Mouse (Mus musculus): Measurements from ENCODE around the gene Ubald2.
"Not testable (repeated sequence)": the region's sequence is repeated elsewhere in the genome, so short reads cannot be mapped to it uniquely, and the experiment has no call there.

Gene Ubald2

DNA sequence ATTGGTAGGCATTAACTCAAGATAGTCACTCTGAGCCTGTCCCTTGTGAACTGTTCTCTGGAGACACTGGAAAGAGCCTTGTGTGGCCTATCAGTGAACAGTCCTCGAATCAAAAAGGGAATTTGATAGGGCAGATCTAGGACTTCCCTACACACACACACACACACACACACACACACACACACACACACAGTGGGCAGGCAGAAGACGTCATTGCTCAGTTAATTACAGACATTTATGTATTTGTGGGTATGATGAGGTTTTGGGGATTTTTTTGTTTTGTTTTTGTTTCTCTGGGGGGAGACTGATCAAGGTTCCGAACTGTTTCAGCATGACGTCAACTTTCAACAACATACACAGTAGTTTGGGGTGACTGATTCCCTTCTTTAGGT, 20.3 kb upstream of the Ubald2 start:
- intact Hi-C loops (cut with DNase I): no loop called here

DNA sequence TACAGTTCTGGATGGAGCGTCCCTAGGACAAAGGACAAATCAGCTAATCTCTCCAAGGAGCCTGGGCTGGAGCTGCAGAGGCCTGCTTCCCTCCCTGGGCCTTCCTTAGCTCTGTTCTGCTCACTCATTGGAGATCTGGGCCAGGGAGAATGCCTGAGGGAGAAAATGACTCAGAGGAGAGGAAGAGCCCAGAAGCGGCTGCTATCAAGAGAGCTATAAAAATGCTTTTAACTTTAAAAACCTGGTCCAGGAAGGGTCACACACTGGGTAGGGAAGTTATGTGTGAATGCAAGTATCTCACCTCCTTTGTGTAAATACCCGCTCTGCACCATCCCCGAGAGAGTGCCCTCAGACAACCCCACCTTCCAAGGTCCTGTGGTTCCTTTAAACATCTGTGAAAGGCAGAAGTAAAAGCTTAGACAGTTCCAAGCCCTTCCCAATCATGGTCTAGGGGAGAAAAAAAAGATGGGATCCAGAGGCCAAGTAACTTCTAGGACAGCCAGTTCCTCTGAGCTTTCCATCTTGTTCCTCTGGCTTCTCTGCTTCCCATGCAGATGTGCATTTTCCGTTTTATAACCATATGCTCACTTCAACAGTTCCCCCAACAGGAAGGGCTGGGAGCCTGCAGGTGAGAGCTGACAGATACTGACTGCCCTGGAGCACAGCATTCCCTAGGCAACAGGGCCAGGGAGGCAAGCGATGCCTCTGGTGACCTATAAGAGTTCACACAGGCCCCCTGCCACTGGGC, 17.5 kb upstream of the Ubald2 start:
- intact Hi-C loops (cut with DNase I): no loop called here

DNA sequence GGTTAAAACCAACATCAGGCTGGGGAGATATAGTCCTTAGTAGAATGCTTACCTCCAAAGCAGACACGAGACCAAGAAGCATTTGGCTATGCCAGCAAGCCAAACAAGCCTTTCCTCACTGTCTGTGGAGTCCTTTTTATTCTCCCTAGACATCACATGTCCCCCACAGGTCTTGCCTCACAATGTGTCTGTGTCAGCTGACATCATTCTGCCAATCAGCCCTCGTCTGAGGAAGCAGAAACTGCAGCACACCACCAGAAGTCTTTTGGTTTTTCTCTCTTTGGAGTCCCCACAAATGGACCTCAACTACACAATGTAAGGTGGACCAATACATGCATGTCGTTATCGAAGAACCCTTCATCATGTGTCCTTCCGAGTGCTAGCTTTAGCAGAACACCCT, 16.8 kb upstream of the Ubald2 start:
- intact Hi-C loops (cut with DNase I): no loop called here

DNA sequence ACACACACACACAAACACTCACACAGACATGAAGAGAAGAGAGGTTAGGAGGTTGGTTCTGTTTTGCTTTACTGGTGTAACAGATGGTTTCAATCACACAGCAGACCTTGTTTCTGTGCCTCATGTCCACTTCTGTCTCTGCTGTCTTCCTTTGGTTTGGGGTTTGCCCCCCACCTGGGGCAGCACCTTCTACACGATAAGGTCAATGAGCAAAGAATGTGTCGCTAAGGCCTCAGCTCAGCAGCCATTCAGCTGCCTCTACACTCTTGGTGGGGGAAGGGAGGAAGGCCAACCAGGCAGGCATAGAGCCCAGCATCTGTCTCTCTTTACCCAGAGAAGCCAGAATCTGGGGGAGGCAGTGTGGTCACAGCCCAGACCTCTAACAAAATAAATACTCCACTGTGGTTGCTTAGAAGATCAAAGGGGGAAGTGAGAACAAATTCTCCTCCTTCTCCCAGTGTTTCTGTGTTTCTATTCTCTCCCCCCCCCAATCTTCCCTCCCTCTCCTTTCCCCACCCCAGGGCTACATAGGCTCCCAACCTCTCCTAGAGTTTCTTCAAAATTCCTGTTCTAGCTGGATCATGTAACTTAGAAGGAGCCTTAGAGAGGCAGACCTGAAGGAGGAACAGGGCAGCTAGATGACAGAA, 15.6 kb upstream of the Ubald2 start:
- intact Hi-C loops (cut with DNase I): no loop called here

DNA sequence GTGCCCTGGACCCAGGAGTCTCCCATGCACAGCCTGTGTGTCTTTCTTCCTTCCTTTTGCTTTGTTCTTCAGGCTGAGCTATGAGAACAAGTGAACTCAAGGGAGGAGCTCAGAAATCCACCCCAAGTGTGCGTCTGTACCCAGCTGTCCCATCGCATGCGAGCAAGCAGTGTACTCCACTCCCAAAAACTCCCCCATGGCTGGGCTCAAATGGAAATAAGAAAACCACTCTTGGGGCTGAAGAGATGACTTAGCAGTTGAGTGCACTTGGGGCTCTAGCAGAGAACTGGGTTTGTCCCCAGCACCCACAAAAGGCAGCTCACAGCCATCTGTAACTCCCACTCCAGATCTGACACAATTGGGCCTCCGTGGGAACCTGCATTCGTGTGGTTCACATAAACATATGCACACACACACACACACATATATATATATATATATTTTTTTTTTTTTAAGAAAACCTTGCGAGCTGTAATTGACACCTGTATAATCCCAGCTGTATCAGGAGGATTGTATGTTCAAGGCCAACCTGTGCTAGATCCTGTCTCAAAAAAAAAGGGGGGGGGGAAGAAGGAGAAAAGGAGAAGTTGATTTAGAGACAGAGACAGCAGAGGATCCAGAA, 14.9 kb upstream of the Ubald2 start:
- intact Hi-C loops (cut with DNase I): no loop called here

DNA sequence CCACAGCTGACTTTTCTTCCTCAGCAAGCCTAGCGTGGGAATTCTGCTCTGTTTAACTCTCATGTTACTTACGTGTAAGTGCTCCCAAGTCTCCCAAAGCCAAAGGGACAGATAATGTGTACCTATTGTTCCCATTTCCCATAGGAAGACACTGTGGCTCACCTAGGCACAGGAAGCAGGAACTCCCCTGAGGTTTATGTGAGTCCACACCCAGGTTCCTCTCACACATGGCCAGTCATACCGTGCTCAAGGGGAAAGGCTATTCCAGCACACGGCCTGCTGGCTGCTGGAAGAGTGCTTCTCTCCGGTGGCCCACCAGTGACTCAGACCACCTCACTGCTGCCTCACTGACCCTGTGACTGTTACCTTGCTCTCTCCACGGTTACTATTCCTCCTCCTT, 12.8 kb upstream of the Ubald2 start:
- intact Hi-C loops (cut with DNase I): no loop called here

DNA sequence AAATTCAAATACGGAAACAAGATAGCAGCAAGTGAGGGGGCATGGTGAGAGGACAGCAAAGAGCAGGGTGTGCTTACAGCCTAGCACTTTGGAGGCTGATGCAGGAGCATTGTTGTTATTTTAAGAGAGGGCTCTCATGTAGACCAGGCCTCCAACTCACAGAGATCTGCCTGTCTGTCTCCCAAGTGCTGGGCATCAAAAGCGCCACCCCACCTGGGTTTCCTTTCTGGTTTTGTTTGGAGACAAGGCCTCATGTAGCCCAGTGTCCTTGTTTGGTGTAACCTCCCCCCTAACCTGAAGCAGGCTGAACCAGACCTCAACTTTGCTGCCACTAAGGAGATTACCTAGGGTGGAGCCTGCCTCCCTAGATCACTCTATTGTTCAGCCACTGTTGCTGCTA, 11.3 kb upstream of the Ubald2 start:
- intact Hi-C loops (cut with DNase I): no loop called here

DNA sequence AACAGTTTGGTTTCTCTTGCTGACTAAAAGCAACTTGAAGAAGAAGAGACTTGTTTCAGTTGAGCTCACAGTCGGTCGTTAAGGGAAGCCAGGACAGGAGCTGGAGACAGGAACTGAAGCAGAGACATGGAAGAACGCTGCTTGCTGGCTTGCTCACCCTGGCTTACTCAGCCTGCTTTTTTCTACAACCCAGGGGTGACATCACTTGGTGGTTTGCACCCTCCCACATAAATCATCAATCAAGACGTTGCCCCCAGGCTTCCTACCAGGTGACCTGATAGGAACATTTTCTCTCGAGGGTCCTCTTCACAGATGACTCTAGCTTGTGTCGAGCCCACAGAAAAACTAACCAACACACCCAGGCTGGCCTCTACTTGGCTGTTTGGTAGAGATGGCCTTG, 10.7 kb upstream of the Ubald2 start:
- intact Hi-C loops (cut with DNase I): no loop called here

DNA sequence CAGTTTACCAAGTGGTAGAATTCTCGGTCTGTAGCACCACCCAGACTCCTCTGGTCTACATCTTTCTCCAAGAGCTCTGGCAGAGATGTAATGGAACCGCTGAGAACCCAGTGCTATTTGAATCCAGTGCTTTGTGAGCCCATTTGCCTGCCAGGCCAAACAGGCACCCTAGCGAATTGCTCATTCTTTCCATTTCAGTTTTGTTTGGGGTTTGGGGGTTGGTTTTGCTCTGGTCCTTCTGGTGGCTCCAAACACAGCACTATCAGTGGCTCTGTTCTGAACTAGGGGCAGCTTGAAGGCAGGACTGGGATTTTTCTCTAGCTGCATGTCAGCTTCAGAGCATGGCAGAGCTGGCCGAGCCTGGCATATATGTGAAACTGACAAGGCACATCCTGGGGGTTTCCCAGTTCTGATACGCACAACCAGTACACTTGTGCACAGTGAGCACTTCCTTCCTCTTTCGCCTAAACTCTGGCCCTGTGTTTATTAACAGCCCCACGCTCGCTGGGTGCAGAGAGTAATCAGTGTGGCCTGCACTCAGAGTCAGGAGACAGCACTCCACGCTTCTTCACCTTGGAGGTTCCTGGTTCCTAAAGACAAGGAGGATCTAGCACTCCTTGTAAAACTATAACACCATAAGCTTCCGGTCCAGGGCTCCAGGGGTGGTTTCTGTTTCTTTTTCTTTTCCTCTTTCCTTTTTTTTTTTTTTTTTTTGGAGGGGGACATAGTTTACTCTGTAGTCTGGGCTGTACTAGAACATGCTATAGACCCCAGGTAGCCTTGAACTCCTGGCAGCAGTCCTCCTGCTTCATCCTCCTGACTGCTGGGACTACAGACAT, 9.9 kb upstream of the Ubald2 start:
- intact Hi-C loops (cut with DNase I): no loop called here

DNA sequence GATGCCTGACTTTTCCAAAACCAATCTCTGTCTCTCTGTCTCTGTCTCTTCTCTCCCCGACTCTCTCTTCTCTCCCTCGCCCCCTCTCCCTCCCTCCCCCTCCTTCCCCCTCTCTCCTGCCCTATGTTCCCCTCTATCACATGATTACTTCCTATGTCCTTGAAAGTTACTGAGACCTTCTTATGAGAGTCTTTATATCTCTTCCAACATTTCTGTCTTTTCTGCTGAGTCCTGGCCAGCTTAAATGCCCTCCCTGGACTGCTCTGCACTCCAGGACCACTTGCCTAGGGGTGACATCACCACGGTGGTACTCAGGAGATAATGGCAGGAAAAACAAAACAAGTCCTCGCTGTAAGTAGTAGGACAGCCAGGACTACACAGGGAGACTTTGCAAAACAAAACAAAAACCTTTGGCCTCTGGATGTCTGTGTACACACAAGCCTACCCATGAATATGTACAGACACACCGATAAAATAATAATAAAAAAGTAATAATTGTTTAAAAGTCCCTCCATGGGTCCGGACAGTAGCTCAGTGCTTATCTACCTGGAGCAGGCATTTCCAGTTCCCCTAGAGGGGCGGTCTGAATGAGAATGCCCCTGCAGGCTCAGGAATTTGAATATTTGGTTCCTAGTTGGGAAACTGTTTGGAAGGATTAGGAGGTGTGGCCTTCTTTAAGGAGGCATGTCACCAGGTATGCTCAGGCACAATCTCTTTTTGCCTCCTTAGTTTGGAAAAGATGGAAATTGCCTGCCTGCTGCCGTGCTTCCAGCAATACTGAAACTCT, 9.1 kb upstream of the Ubald2 start:
- intact Hi-C loops (cut with DNase I): no loop called here

DNA sequence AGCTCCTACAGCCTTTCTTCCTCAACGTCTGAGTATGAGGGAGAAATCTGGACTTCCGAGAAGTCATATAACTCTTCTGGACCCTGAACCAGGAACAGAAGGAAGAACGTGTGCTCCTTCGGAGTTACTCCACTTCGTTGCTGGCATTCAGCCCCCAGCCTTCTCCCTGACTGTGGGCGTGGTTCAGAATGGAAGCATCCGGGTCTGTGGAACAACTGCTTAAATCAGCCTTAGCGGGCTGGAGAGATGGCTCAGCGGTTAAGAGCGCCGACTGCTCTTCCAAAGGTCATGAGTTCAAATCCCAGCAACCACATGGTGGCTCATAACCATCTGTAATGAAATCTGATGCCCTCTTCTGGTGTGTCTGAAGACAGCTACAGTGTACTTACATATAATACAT, 7.6 kb upstream of the Ubald2 start:
- intact Hi-C loops (cut with DNase I): not testable (repeated sequence)

DNA sequence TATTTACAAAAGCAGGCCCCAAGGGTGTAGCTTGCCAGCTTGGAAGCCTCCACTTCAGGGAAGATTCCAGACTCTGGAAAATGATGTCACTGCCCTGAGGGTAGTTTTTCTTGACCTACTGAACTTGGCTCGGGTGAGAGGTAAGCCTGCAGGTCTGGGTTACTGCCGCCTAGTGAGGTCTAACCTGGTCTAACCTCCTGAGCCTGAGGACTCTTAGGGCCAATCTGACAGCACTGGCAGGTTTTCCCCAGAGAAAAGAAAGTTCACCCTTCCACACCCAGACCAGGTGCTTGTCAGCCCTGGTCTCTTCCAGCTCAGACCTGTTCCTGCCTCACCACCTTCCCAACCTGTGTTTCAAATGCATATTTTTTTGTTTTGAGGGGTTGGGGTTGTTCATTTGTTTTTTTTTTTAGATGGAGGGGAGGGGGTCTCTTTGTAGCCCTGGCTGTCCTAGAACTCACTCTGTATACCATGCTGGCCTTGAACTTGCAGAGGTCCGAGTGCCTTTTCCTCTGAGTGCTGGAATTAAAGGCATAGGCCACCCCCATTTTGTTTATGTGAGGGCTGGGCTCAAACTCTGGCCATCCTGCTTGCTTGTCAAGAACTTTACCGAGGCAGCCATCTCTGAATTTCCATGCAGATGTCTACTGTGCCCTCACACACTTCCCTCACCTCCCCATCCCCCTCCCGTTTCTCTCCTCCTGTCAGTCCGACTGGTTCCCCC, 6.9 kb upstream of the Ubald2 start:
- intact Hi-C loops (cut with DNase I): no loop called here

DNA sequence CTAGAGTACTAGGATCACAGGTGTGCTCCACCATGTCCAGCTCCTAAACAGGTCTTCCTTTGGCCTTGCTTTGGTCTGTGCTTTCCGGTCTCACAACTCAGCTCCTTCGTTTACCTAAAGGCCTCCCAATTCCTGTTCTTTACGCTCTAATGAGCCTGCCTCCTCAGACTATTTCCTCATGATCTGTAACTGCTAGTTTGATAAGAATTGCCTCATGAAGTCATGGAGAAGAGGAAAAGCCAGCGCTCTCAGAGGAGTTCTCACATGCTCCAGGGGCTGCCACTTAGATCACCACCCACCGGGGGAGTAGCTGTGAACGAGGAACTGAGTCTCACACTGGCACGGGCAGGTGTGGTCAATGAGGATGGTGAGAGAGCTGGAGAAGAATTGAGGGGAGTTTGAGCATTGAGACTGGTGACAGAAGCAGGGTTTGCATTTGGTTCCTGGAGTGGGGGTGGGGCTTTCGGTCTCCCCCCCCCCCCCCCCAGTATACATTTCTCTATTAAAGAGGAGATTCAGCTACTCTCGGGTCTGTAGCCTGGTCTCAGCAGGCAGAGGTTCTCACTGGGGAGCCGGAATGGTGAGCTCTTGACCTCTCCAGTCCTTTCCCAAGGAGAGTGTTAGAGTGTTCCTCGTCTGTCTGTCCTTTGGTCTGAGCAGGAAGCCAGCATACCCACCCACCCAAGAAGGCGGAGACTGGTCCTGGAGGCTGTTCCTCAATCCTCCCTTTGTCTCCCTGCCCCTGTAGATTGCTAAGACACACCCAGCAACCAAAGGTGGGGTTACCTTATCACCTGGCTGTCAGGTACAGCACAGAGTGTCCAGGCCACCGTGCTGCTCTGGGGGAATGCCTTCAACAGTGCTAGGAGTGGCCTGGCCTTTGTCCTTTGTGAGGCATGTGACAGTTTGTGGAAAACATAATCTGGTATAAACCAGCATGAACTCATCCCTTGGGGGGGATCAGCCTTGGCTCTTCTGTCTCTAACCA, 4.7 kb upstream of the Ubald2 start:
- intact Hi-C loops (cut with DNase I): no loop called here

DNA sequence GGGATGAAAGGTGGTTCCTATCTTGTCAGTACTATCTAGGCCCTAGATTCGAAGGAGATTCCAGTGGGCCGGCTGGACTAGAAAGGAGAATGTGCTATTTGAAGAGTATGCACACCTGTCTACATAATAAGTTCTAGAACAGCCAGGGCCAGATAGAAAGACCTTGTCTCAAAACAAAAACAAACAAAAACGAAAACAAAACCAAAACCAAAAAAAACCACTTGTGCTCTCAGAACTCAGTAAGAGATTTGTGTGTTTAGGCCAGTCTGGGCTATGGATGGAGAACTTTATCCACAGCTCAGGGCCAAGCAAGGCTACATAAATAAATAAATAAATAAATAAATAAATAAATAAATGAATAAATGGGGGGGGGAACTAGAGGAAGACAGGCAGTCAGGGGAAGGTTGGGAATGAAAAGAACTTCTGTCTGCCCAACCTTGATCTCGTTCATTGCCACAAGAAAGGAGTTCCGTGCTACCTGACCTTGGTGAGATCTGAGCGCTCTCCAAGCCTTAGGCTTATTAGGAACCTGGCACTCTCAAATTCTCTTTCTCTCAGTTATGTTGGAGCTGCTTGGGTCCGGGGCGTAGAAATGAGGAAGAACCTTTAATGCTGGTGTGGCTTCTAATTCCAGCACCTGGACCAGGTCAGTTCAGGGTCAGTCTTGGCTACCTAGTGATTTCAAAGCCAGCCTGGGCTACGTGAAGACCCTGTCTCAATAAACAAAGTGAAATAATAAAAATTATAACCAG, 3.9 kb upstream of the Ubald2 start:
- intact Hi-C loops (cut with DNase I): no loop called here

DNA sequence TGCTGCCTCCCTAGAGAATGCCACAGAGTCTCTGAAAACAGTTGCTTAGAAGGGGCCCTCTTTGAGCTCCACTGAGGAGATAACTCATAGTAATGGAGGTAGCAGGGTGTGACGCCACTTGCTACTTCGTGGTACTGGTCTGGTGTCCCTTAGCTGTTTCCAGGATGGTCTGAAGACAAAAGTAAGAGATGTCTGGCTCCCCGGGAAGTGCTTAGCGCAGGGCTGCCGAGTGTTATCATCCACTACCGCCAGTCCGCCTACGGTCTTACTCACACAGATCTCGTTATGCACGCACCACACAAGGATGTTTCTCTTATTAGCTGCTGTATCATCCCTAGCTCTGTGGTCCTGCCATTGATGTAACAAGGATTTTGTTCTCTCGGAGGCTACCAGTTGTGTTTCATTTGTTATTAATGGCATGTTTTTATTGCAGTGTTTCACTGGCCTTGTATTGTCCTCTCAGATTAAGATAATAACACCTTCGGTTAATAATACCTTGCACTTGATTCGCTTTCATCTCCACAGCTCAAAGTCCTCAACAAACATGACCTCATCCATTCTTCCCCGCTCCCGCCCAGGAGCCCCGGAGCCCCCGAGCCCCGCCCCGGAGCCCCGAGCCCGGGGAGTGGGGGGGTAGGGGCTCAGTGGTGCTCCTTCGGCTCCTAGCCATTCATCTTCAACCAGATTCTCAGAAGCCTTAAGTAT, 3.0 kb upstream of the Ubald2 start:
- intact Hi-C loops (cut with DNase I): no loop called here

DNA sequence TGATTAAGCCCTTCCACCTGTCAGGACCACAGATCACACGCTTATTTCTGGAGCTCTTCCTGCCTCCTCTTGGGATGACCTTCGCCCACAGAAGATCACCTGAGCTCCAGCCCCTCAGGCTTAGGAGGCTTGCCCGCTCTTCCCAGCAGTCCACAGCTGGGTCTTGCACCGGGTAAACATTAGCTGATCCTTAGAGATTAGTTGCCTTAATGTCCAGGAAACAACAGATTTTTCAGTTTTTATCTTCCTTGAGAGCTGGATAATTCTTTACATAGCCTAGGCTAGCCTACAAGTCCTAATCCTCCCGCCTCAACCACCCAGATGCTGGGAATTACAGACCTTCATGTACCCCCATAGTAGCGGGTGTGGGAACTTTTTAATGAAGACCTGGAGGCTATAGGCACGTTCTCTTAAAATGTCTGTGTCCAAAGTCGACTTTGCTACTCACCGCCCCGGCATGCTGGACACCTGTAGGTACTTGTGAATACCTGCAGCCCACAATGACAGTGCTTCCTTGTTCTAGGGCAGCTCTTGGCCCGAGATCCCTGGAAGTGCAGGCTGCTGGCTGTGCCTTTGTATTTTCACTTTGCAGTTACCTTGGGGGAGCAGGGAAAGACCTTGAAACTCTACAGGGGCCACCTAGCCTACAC, 2.3 kb upstream of the Ubald2 start:
- intact Hi-C loops (cut with DNase I): no loop called here

DNA sequence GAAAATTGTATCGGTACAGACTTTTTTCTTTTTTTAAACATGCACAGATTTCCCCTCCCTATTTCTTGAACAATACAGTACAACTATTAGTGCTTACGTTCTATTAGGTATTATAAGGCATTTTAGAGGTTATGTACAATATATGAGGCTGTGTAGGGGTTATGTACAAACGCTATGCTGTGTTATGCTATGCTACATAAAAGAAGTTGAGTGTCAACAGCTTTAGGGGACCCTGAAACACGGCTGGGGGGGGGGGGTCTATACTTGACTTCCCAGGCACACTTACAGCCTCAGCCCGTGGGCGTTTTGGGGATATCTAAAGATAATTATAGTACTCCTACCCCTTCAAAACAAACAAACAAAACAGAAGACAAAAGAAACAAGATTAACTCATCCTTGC, 1.8 kb upstream of the Ubald2 start:
- intact Hi-C loops (cut with DNase I): no loop called here
